Mouse (Mus musculus): ENCODE results near the gene Cyth3.

The Cyth3 gene

GRCm38 (mm10) chr5:143706030-143706821 is 84.0 kb downstream of the Cyth3 start:
- in situ Hi-C loops (cut with MboI), result no loop called here

- in situ Hi-C loops (cut with MboI), result no loop called here
Observed at GRCm38 (mm10) chr5:143706822-143707200, 84.6 kb downstream of the Cyth3 start.

- in situ Hi-C loops (cut with MboI), result no loop called here
Observed at GRCm38 (mm10) chr5:143711326-143711725, 89.1 kb downstream of the Cyth3 start.

GRCm38 (mm10) chr5:143712011-143712800 is 90.0 kb downstream of the Cyth3 start:
- in situ Hi-C loops (cut with MboI), result no loop called here

- in situ Hi-C loops (cut with MboI), result no loop called here
Observed at GRCm38 (mm10) chr5:143721962-143722361, 99.7 kb downstream of the Cyth3 start.

GRCm38 (mm10) chr5:143730915-143731314 is 108.7 kb downstream of the Cyth3 start:
- in situ Hi-C loops (cut with MboI), result no loop called here

- in situ Hi-C loops (cut with MboI), result no loop called here
Observed at GRCm38 (mm10) chr5:143731483-143732112, 109.4 kb downstream of the Cyth3 start.

- in situ Hi-C loops (cut with MboI), result no loop called here
Observed at GRCm38 (mm10) chr5:143732180-143732891, 110.1 kb downstream of the Cyth3 start, which contains the start of gene Usp42. Gene Usp42, minus strand, starts transcription at chr5:143732280.

GRCm38 (mm10) chr5:143749630-143750208 is 127.5 kb downstream of the Cyth3 start:
- in situ Hi-C loops (cut with MboI), result no loop called here

GRCm38 (mm10) chr5:143755529-143756141 is 133.4 kb downstream of the Cyth3 start:
- in situ Hi-C loops (cut with MboI), result no loop called here

- in situ Hi-C loops (cut with MboI), result no loop called here
Observed at GRCm38 (mm10) chr5:143757755-143758443, 135.7 kb downstream of the Cyth3 start.

- in situ Hi-C loops (cut with MboI), result no loop called here
Observed at GRCm38 (mm10) chr5:143759554-143759953, 137.3 kb downstream of the Cyth3 start.

All from mature B cell (primary cell).